In genomic region chr1:82972046-82972445, GRCm38 (mm10) we compare ENCODE assay signal across 12 mouse cellular contexts. TPM values are rescaled to one million over a fixed set of nuclear protein-coding genes. Genes with fewer than 3 reads are reported as not detected.
A peak's percentile ranks its signal among the peaks of the same experiment; 100 is the strongest.
DNase-seq lines count a peak whose midpoint lies in the region; ATAC-seq and TF ChIP-seq lines count a peak whose summit lies in the region.
"Had no signal": no experiment of that assay in that cellular context is flagged by ENCODE, and none has a peak within 500 bp of the region (broad histone marks: within the 10 kb centered on the region; RNA-seq: fewer than 3 reads in every experiment).

No protein-coding gene starts in this region.

- no peaks in the 10 kb centered on the region for H3K79me2 ChIP-seq in heart, adult 2 months (replicated peaks; ENCODE audit: control insufficient read depth, insufficient read depth, low read length)

- intact Hi-C loops in heart, adult 2 months (cut with DNase I), result no loop called here

- no peak overlapping the region; the same call in 1 of the 2 replicates for H3K27ac ChIP-seq in heart, adult 2 months
- H3K27ac ChIP-seq: midbrain, embryonic 10.5 days had no signal

- TF ChIP-seq POLR2A in heart, adult 2 months (IDR thresholded peaks at IDR 0.05; ENCODE audit: insufficient read depth, low read depth, low read length), result no peak

- H3K4me3 ChIP-seq in heart, adult 2 months, result no peak overlapping the region
- H3K4me3 ChIP-seq: midbrain, embryonic 10.5 days had no signal

- no peaks in the 10 kb centered on the region for H3K27me3 ChIP-seq in heart, adult 2 months (ENCODE audit: control insufficient read depth, insufficient read depth, low read length)

- no peak for TF ChIP-seq CTCF in heart, adult 2 months (IDR thresholded peaks at IDR 0.05)

- peak; percentile 23 for DNase-seq in kidney, adult 9 months
- no peak for DNase-seq in kidney, adult 11 months
- peak; percentile 18 to 23 for DNase-seq in heart, adult 2 months
- peak; percentile 49 for DNase-seq in kidney, postnatal 10 days
- peak; percentile 34 to 66 for DNase-seq in lung, postnatal 4 days
- no peak for DNase-seq in frontal cortex, adult 2 months (ENCODE audit: extremely low spot score in 1 of 2, low spot score in 1 of 2)
- DNase-seq in ovary, adult 18-20 months (ENCODE audit: low spot score), result no peak
- DNase-seq: right cerebral cortex, postnatal 25 days had no signal

- WGBS in heart, adult 2 months, result 2% methylated on average over 4 of the region's 4 CpGs

- H3K36me3 ChIP-seq in heart, adult 2 months (ENCODE audit: control insufficient read depth, insufficient read depth, low read length), result no peaks in the 10 kb centered on the region
- H3K36me3 ChIP-seq: midbrain, embryonic 10.5 days had no signal

- peaks cover 3% of the 10 kb centered on the region for H3K4me1 ChIP-seq in heart, adult 2 months (ENCODE audit: control insufficient read depth, insufficient read depth, low read length)

- H3K9ac ChIP-seq in heart, adult 2 months (ENCODE audit: low read depth, low read length), result no peak overlapping the region

- no peak for ATAC-seq in monocyte, adult 5-6 weeks (replicated peaks; ENCODE audit: insufficient number of reproducible peaks, low FRiP score, low TSS enrichment, poor library complexity, severe bottlenecking)

- TF ChIP-seq EP300 in heart, adult 2 months (IDR thresholded peaks at IDR 0.05; ENCODE audit: insufficient read depth, low read depth, low read length), result no peak

RNA-seq across cellular contexts. Expression of gene Gm47955, which starts 12.0 kb away (rescaled TPM):
- total RNA-seq in heart, adult 2 months (2021), result not detected
- not detected in 2 replicates for polyA plus RNA-seq in heart, adult 2 months (2012; rRNA removed)
- not detected in 2 replicates for polyA plus RNA-seq in frontal cortex, adult 2 months (2012; rRNA removed)
- not detected in 3 replicates for total RNA-seq in monocyte, adult 5-6 weeks (2017)
- total RNA-seq: common myeloid progenitor, adult 5-6 weeks had no signal
- polyA plus RNA-seq: large intestine, adult 2 months; midbrain, embryonic 10.5 days had no signal

RNA-seq across cellular contexts. Expression of gene Gm7544, which starts 16.2 kb away (rescaled TPM):
- not detected for total RNA-seq in heart, adult 2 months (2021)
- polyA plus RNA-seq in heart, adult 2 months (2012; rRNA removed), result not detected in 2 replicates
- not detected in 2 replicates for polyA plus RNA-seq in frontal cortex, adult 2 months (2012; rRNA removed)
- not detected in 3 replicates for total RNA-seq in monocyte, adult 5-6 weeks (2017)
- total RNA-seq: common myeloid progenitor, adult 5-6 weeks had no signal
- polyA plus RNA-seq: large intestine, adult 2 months; midbrain, embryonic 10.5 days had no signal

RNA-seq across cellular contexts. Expression of gene Gm47959, which starts 28.3 kb away (rescaled TPM):
- not detected for total RNA-seq in heart, adult 2 months (2021)
- polyA plus RNA-seq in heart, adult 2 months (2012; rRNA removed), result not detected in 2 replicates
- polyA plus RNA-seq in frontal cortex, adult 2 months (2012; rRNA removed), result not detected in 2 replicates
- total RNA-seq in monocyte, adult 5-6 weeks (2017), result not detected in 3 replicates
- total RNA-seq: common myeloid progenitor, adult 5-6 weeks had no signal
- polyA plus RNA-seq: large intestine, adult 2 months; midbrain, embryonic 10.5 days had no signal

RNA-seq across cellular contexts. Expression of gene A030003K21Rik, which starts 28.9 kb away (rescaled TPM):
- not detected for total RNA-seq in heart, adult 2 months (2021)
- not detected in 2 replicates for polyA plus RNA-seq in heart, adult 2 months (2012; rRNA removed)
- not detected in 2 replicates for polyA plus RNA-seq in frontal cortex, adult 2 months (2012; rRNA removed)
- not detected in 3 replicates for total RNA-seq in monocyte, adult 5-6 weeks (2017)
- total RNA-seq: common myeloid progenitor, adult 5-6 weeks had no signal
- polyA plus RNA-seq: large intestine, adult 2 months; midbrain, embryonic 10.5 days had no signal

RNA-seq across cellular contexts. Expression of gene Gm6217, which starts 40.8 kb away (rescaled TPM):
- total RNA-seq in heart, adult 2 months (2021), result not detected
- polyA plus RNA-seq in heart, adult 2 months (2012; rRNA removed), result not detected in 2 replicates
- polyA plus RNA-seq in frontal cortex, adult 2 months (2012; rRNA removed), result not detected in 2 replicates
- not detected in 3 replicates for total RNA-seq in monocyte, adult 5-6 weeks (2017)
- total RNA-seq: common myeloid progenitor, adult 5-6 weeks had no signal
- polyA plus RNA-seq: large intestine, adult 2 months; midbrain, embryonic 10.5 days had no signal

Comparison
In these comparisons a context has a peak if more than half of its experiments do, and no peak if none do; other contexts are left out.
1. DNase-seq: peak in kidney, adult 9 months (single experiment), heart, adult 2 months (2 of 2), kidney, postnatal 10 days (single experiment) and lung, postnatal 4 days (2 of 2); none in kidney, adult 11 months (single experiment), frontal cortex, adult 2 months (0 of 2) and ovary, adult 18-20 months (single experiment).